Mouse (Mus musculus) midbrain, embryonic 16.5 days (tissue): ENCODE results near the gene Gpat2. TPM values are rescaled to one million over a fixed set of nuclear protein-coding genes. Genes with fewer than 3 reads are reported as not detected.

Experiments used
- ATAC-seq: fragments of 200-750 bp; cut with Nextera tagmentation; 2 replicates; pipeline ENCODE4 v1.8.0; 2017; ENCODE audit warnings: moderate TSS enrichment
- H3K27ac ChIP-seq: fragments of 300-500 bp; sonication (generic); 2 replicates; pipeline ENCODE4 v1.5.1; 2014; ENCODE audit warnings: mild to moderate bottlenecking, low read length, mixed read lengths
- H3K27me3 ChIP-seq: fragments of 300-500 bp; sonication (generic); 2 replicates; pipeline ENCODE4 v1.6.1; 2014; ENCODE audit warnings: low read depth, low read length, mixed read lengths; ENCODE audit not compliant: control insufficient read depth, insufficient read depth
- H3K36me3 ChIP-seq: fragments of 300-500 bp; sonication (generic); 2 replicates; pipeline ENCODE4 v1.6.1; 2014; ENCODE audit warnings: mild to moderate bottlenecking, low read length, moderate library complexity, mixed read lengths; ENCODE audit not compliant: control insufficient read depth, insufficient read depth
- H3K4me1 ChIP-seq: fragments of 300-500 bp; sonication (generic); 2 replicates; pipeline ENCODE4 v1.6.1; 2014; ENCODE audit warnings: mild to moderate bottlenecking, low read length, mixed read lengths; ENCODE audit not compliant: control insufficient read depth, insufficient read depth
- H3K4me2 ChIP-seq: fragments of 300-500 bp; sonication (generic); 2 replicates; pipeline ENCODE4 v1.6.1; 2014; ENCODE audit warnings: mild to moderate bottlenecking, low read length, mixed read lengths
- H3K4me3 ChIP-seq: fragments of 300-500 bp; sonication (generic); 2 replicates; pipeline ENCODE4 v1.5.1; 2014; ENCODE audit warnings: low read depth, mild to moderate bottlenecking, low read length, moderate library complexity, mixed read lengths
- H3K9ac ChIP-seq: fragments of 300-500 bp; sonication (generic); 2 replicates; pipeline ENCODE4 v1.6.1; 2014; ENCODE audit warnings: low read depth, low read length, mixed read lengths
- H3K9me3 ChIP-seq: fragments of 300-500 bp; sonication (generic); replicated peaks from 2 replicates; pipeline ENCODE4 v1.6.1; 2014; ENCODE audit warnings: mild to moderate bottlenecking, low read length, mixed read lengths; ENCODE audit not compliant: control insufficient read depth, poor library complexity, severe bottlenecking
- WGBS: fragments of 180-500 bp; shearing (Covaris S2); extraction: QIAGEN DNeasy Blood & Tissue Kit; methylation state at CpG from one replicate; pipeline ENCODE4 v1.1.7; 2014; 5-methylcytosine and 5-hydroxymethylcytosine counted together
- polyA plus RNA-seq: library from polyadenylated mRNA; unstranded; fragments of >200 nt; fragmentation: Nextera tagmentation; extraction: Ambion mirVana; gene quantifications from 2 replicates; pipeline ENCODE4 v1.2.1, GENCODE M21; 2015

Gene Gpat2
- polyA plus RNA-seq, result 0.12 and 0.23 TPM in 2 replicates

DNA sequence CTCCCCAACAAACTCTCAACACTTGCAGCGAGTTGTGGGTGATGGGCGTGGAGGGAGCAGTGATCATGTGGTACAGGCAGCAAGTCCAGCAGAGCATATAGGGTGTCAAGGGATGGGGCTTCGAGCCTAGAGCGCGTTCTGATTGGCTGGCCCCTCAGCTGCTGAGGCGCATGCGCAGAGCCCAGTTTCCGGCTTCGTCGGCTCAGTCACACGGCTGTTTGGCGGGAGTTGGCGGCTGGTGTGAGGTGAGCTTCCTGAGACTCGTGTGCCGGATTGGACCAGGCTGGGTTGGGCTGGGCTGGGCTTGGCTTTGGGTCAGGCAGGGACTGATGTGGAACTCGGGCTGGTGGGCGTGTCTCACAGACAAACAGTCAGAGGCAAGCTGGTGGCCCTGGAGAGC lies at the start of gene Gpat2:
TSS of gene Gpat2 (plus strand) at position 223 of the 400 bp plus-strand sequence.
- no peak within 1 kb of the TSS for H3K9ac ChIP-seq
- H3K27me3 ChIP-seq, result no peaks in the 10 kb centered on the region
- no peak within 1 kb of the TSS for H3K4me3 ChIP-seq
- no peak within 1 kb of the TSS for H3K4me2 ChIP-seq
- H3K4me1 ChIP-seq, result no peaks in the 10 kb centered on the region
- H3K36me3 ChIP-seq, result no peaks in the 10 kb centered on the region
- 85% methylated on average over 17 of the region's 17 CpGs for WGBS
- H3K9me3 ChIP-seq, result no peaks in the 10 kb centered on the region; the same call in 1 of the 2 replicates
- ATAC-seq, result no peak
- no peak within 1 kb of the TSS for H3K27ac ChIP-seq

DNA sequence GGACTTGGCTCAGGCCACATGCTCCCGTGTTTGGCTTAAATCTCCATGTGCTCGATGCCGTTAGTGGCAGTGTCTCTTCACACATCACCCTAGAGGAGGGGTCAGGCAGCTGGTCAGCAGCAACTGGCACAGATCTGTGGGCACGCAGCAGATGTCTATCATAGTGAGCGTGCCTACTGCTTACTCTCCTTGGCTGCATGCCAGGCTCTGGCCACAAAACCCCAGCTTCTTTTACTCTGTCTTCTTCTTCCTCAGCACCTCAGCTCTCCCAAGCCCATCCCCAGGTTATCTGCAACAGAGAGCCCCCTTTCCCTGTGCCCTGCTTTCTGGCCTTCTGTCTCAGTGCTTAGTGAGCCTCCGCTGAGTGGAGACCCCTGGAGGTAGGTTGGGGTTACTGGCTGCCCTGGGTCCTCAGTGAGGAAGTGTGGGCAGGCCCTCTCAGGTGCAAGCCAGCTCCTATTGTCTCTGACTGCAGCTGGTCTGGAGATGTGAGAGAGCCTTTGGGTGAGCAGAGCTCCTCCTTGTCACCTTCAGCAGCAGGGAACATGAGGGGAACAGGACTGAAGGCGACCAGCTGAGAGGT lies 49.1 kb upstream of the Gpat2 start:
- Histone ChIP-seq H3K36me3 (no peaks in the 10 kb centered on the region), H3K27me3 (no peaks in the 10 kb centered on the region), H3K4me3 (no peak overlapping the region), H3K9ac (no peak overlapping the region), H3K9me3 (no peaks in the 10 kb centered on the region), H3K4me1 (0 out of 2 replicates have a peak, but pooled peaks cover 2% of the 10 kb centered on the region), H3K4me2 (no peak overlapping the region), H3K27ac (no peak overlapping the region)
- 45% methylated on average over 7 of the region's 7 CpGs for WGBS
- ATAC-seq, result no peak

DNA sequence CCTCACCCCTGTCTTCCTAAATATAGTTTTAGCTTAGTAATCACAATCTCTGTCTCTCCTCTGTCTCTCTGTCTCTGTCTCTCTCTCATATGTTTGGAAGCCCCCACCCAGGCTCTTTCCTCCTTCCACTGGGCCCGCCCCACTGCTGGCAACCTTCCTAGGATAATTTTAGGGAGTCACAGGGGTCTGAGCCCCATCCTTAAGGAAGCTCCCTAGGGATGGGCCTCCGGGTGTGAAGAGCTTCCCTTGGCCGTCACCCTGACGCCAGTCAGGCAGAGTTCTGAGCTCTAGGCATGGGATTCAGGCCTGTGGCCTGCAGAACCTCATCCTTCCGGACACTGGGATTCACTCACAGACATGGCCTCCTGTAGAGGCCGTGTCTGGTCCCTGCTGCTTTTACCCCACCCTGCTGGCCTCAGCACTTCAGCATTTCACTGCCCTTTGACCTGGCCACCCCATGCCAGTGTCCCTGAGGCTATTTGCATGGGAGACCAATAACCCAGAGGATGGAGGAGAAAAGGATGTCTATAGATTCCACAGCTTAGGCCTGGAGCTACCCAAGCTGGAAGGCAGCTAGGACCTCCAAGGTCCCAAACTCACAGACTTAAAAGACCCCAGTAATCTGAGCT lies 48.5 kb upstream of the Gpat2 start:
- Histone ChIP-seq H3K9me3 (no peaks in the 10 kb centered on the region), H3K4me1 (0 out of 2 replicates have a peak, but pooled peaks cover 2% of the 10 kb centered on the region), H3K27me3 (no peaks in the 10 kb centered on the region), H3K9ac (no peak overlapping the region), H3K4me3 (no peak overlapping the region), H3K36me3 (no peaks in the 10 kb centered on the region), H3K27ac (no peak overlapping the region), H3K4me2 (no peak overlapping the region)
- WGBS, result 80% methylated on average over 6 of the region's 6 CpGs
- ATAC-seq, result no peak

DNA sequence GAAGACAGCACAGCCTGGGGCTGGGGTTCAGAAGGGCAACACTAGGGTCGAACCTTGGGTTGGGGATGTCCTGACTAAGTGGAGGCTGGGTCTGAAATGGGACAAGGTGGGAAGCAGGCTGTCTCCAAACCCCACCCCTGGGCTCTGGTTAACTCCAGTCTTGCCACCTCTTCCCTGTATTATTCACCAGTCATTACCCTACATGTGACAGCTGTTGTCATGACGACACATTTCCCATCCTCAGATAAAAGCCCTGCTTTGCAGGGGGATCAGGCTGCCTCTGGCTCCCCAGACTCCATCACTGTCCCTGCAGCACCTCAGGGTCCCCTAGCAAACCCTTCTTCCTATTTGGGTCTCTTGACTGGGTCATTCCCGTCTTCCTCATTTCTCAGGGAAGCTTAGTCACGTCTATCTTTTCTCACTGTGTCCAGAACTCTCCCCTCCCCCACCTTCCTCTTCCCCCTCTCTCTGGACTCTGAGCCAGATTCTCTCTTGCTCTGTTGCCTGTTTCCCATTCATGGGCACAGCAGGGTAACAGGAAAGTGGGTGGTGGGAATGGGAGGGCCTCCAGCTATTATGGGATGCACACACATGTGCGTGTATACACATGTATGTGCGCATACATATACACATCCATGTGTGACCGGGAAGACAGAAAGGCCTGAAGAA lies 46.9 kb upstream of the Gpat2 start:
- Histone ChIP-seq H3K9ac (no peak overlapping the region), H3K27me3 (no peaks in the 10 kb centered on the region), H3K4me2 (no peak overlapping the region), H3K4me1 (0 out of 2 replicates have a peak, but pooled peaks cover 2% of the 10 kb centered on the region), H3K36me3 (no peaks in the 10 kb centered on the region), H3K27ac (no peak overlapping the region), H3K9me3 (no peaks in the 10 kb centered on the region), H3K4me3 (no peak overlapping the region)
- 60% methylated on average over 7 of the region's 7 CpGs for WGBS
- ATAC-seq, result peak; percentile 60

DNA sequence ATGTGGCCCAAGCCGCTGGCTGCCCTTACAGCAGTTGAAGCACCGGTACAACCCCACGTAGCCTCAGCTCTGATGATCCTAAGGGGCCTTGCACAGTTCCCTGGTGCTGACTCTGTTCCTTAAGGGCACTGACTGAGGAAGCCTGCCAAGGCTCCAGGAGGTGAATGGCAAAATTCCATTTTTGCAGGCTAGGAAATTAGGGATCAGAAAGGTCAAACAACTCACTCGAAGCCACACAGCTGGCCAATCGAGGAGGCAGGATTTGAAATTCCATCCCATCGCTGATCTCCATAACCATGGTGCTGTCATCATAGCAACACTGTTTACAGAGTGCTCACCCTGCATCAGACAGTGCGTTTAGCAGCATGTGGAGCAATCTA lies 46.4 kb upstream of the Gpat2 start:
- H3K4me3 ChIP-seq, result no peak overlapping the region
- no peak overlapping the region for H3K9ac ChIP-seq
- H3K4me1 ChIP-seq, result 0 out of 2 replicates have a peak, but pooled peaks cover 2% of the 10 kb centered on the region
- H3K4me2 ChIP-seq, result no peak overlapping the region
- no peaks in the 10 kb centered on the region for H3K9me3 ChIP-seq
- no peaks in the 10 kb centered on the region for H3K36me3 ChIP-seq
- no peaks in the 10 kb centered on the region for H3K27me3 ChIP-seq
- no peak overlapping the region for H3K27ac ChIP-seq
- WGBS, result 68% methylated on average over 7 of the region's 7 CpGs
- no peak for ATAC-seq

DNA sequence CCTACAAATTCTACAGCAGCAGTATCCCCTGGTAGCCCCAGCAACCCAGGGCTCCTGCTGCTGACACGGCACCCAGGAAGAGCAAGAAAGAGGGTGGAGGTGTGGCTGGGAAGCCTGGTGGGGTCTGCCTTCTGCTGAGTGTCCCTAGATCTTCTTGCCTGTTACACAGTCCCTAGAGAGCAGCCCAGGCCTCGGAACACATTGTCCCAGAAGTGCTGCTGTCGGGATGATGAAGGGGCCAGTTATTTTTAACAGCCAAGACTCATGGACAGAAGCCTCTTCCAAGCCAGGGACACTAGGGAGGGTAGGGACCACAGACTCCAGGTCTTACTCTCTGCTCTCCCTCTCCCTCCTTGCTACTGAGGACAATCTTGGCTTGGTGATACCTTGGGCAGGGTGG lies 45.7 kb upstream of the Gpat2 start:
- Histone ChIP-seq H3K36me3 (no peaks in the 10 kb centered on the region), H3K9ac (no peak overlapping the region), H3K27me3 (no peaks in the 10 kb centered on the region), H3K4me2 (no peak overlapping the region), H3K9me3 (no peaks in the 10 kb centered on the region), H3K27ac (no peak overlapping the region), H3K4me3 (no peak overlapping the region), H3K4me1 (0 out of 2 replicates have a peak, but pooled peaks cover 2% of the 10 kb centered on the region)
- no peak for ATAC-seq
- 78% methylated on average over 3 of the region's 3 CpGs for WGBS

DNA sequence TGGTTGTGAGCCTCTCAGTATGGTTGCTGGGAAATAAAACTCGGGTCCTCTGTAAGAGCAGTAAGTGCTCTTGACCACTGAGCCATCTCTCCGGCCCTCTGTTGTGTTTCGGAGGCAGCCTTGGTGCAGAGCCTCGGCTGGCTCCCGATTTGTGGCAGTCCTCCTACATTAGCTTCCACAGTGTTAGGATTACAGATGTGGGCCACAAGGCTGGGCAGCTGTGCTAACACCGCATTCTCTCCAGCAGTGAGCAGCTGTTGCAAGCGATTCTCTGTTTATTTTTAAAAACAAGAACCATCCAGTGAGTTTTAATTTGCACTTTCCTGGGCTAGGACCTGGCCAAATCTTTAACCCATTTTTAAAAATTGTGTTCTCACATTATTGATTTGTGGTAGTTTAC lies 41.1 kb upstream of the Gpat2 start:
- Histone ChIP-seq H3K9ac (no peak overlapping the region), H3K4me3 (no peak overlapping the region)

DNA sequence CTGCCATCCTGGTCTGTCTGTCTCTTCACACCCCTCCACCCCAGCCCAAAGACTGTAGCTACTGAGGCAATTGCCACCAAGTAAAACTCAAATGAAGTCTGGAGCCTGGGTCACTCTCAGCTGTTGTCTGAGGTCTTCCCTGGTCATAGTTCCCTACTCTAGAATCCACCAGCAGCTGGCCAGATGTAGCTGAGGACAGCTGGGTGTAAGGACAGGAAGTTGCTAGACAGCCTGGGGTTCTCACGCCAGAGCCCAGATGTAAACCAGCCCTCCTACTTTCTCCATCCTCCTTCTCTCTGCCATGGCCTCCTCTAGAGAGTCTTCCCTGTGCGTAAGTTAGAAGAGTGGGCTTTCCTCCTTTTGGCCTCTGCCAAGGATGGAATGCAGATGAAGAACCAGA lies 37.5 kb upstream of the Gpat2 start:
- no peaks in the 10 kb centered on the region for H3K4me1 ChIP-seq
- ATAC-seq, result no peak
- 88% methylated on average over 2 of the region's 2 CpGs for WGBS
- no peaks in the 10 kb centered on the region for H3K36me3 ChIP-seq
- H3K4me3 ChIP-seq, result no peak overlapping the region
- no peak overlapping the region for H3K27ac ChIP-seq
- H3K9me3 ChIP-seq, result no peaks in the 10 kb centered on the region
- H3K4me2 ChIP-seq, result no peak overlapping the region
- no peaks in the 10 kb centered on the region for H3K27me3 ChIP-seq
- H3K9ac ChIP-seq, result no peak overlapping the region

More for the DNA sequence above, 41.1 kb upstream of the Gpat2 start:
- H3K36me3 ChIP-seq, result no peaks in the 10 kb centered on the region
- H3K4me1 ChIP-seq, result no peaks in the 10 kb centered on the region
- H3K9me3 ChIP-seq, result no peaks in the 10 kb centered on the region
- ATAC-seq, result no peak
- no peak overlapping the region for H3K27ac ChIP-seq
- no peaks in the 10 kb centered on the region for H3K27me3 ChIP-seq
- 69% methylated on average over 7 of the region's 7 CpGs for WGBS
- H3K4me2 ChIP-seq, result no peak overlapping the region

DNA sequence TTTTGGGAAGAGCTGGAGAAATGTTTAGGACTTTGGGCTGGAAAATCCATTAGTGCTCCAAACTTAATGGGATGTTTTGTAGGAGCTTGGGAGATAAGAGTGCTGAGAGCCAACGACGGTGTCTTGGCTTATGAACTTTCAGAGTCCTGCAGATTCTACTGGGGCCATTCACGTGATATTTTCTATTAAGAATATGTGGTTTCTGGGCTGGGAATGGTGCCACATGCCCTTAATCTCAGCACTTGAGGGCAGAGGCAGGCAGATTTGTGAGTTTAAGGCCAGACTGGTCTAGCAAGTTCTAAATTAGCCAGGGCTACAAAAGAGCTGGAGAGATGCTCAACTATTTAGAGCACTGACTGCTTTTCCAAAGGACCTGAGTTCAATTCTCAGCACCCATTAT lies 34.6 kb upstream of the Gpat2 start:
- ATAC-seq, result no peak
- 85% methylated on average over 3 of the region's 3 CpGs for WGBS
- Histone ChIP-seq H3K9ac (no peak overlapping the region), H3K27me3 (no peaks in the 10 kb centered on the region), H3K36me3 (no peaks in the 10 kb centered on the region), H3K4me1 (no peaks in the 10 kb centered on the region), H3K27ac (no peak overlapping the region), H3K4me2 (no peak overlapping the region), H3K4me3 (no peak overlapping the region), H3K9me3 (no peaks in the 10 kb centered on the region)
